In the genomic region with DNA sequence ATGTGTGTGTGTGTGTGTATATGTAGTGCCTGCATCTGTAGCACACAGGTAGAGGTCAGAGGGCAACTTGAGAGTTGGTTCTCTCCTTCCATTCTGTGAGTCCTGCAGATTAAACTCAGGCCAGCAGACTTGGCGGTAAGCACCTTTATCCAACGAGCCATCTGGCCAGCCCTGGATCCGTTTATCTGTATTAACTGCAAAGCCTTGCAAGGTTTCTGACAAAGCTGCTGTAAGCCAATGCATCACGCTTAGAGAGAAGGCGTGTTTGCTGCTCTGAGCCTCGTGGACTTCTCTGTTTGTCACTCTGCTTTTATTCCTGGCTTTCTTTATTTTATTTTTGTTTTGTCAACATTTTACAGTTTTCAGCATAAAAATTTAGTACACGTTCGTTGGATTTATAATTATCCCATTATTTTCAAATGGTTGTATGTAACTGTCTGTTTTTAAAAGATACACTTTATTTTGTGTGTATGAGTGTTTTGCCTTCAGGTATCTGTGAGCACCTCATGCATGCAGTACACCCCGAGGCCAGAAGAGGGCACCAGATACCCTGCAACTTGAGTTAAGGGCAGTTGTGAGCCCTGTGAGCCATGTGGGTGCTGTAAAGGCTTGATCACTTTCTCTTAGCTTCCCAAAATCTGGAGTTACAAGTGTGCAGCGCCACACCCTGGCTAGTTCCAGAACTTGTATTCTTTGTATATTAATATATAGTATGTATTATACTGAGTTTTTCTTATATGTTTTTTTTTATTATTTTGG, we compare ENCODE assay signal across 8 mouse cellular contexts. TPM values are rescaled to one million over a fixed set of nuclear protein-coding genes. Genes with fewer than 3 reads are reported as not detected.
DNase-seq lines count a peak whose midpoint lies in the region; ATAC-seq and TF ChIP-seq lines count a peak whose summit lies in the region.

No protein-coding gene starts in this region.

- peaks cover 15% of the 10 kb centered on the region for H3K4me1 ChIP-seq in heart, embryonic 11.5 days (ENCODE audit: control insufficient read depth, insufficient read depth, low read length)
- H3K4me1 ChIP-seq in intestine, embryonic 16.5 days (ENCODE audit: control insufficient read depth, insufficient read depth, low read length): no peaks in the 10 kb centered on the region
- H3K4me1 ChIP-seq in midbrain, embryonic 12.5 days: no peaks in the 10 kb centered on the region
- no peaks in the 10 kb centered on the region for H3K4me1 ChIP-seq in small intestine, adult 2 months (ENCODE audit: control insufficient read depth, insufficient read depth, insufficient read length, low read length)

- no peaks in the 10 kb centered on the region for H3K27me3 ChIP-seq in heart, embryonic 11.5 days (ENCODE audit: control insufficient read depth, insufficient read depth, low read length)
- H3K27me3 ChIP-seq in intestine, embryonic 16.5 days (replicated peaks; ENCODE audit: control insufficient read depth, insufficient read depth, low read length): no peaks in the 10 kb centered on the region
- H3K27me3 ChIP-seq in midbrain, embryonic 12.5 days: no peaks in the 10 kb centered on the region
- H3K27me3 ChIP-seq in small intestine, adult 2 months (ENCODE audit: control insufficient read depth, insufficient read depth, low read length): no peaks in the 10 kb centered on the region

- TF ChIP-seq POLR2A in small intestine, adult 2 months (IDR thresholded peaks at IDR 0.05; ENCODE audit: low read depth, low read length): no peak

- WGBS in heart, embryonic 11.5 days (ENCODE audit: insufficient replicate concordance): 57% methylated on average over 10 of the region's 10 CpGs
- WGBS in intestine, embryonic 16.5 days: 57% methylated on average over 10 of the region's 10 CpGs
- 56% methylated on average over 10 of the region's 10 CpGs for WGBS in midbrain, embryonic 12.5 days
- WGBS in small intestine, adult 2 months: 65% methylated on average over 10 of the region's 10 CpGs

- H3K4me3 ChIP-seq in heart, embryonic 11.5 days (ENCODE audit: low read depth, low read length): no peak overlapping the region
- H3K4me3 ChIP-seq in intestine, embryonic 16.5 days (ENCODE audit: low read length): no peak overlapping the region
- H3K4me3 ChIP-seq in midbrain, embryonic 12.5 days: no peak overlapping the region
- no peak overlapping the region for H3K4me3 ChIP-seq in small intestine, adult 2 months (ENCODE audit: low read depth, low read length)

- H3K4me2 ChIP-seq in heart, embryonic 11.5 days: no peak overlapping the region
- H3K4me2 ChIP-seq in intestine, embryonic 16.5 days (ENCODE audit: low read depth, low read length): no peak overlapping the region
- no peak overlapping the region for H3K4me2 ChIP-seq in midbrain, embryonic 12.5 days (replicated peaks)

- DNase-seq in heart, adult 11 months: peak; percentile 98
- peak; percentile 89 to 92 for DNase-seq in cerebellum, postnatal 36 days
- DNase-seq in frontal cortex, postnatal 36 days (ENCODE audit: low spot score in 2 of 2): peak; percentile 87 to 94
- DNase-seq in left cerebral cortex, postnatal 36 days (ENCODE audit: low spot score in 2 of 2): peak; percentile 80 to 83

- intact Hi-C loops in left cerebral cortex, postnatal 36 days (cut with DNase I): no loop called here

- H3K27ac ChIP-seq in heart, embryonic 11.5 days (ENCODE audit: low read depth, low read length): no peak overlapping the region
- no peak overlapping the region for H3K27ac ChIP-seq in intestine, embryonic 16.5 days (ENCODE audit: low read length)
- no peak overlapping the region for H3K27ac ChIP-seq in midbrain, embryonic 12.5 days (replicated peaks)
- H3K27ac ChIP-seq in small intestine, adult 2 months (ENCODE audit: insufficient read depth, low read depth, low read length): no peak overlapping the region

- TF ChIP-seq CTCF in small intestine, adult 2 months (IDR thresholded peaks at IDR 0.05; ENCODE audit: extremely low read depth, insufficient read length, insufficient replicate concordance, low read depth, low read length): peak; percentile 93; the same call in 1 of the 2 replicates

- no peak for ATAC-seq in heart, embryonic 11.5 days (replicated peaks; ENCODE audit: insufficient number of reproducible peaks, low FRiP score, low TSS enrichment)
- ATAC-seq in intestine, embryonic 16.5 days: peak; percentile 61; the same call in 1 of the 2 replicates
- ATAC-seq in midbrain, embryonic 12.5 days (ENCODE audit: low FRiP score, low read depth): 0 out of 2 replicates have a peak, but pooled peaks have one; percentile 54

- H3K9me3 ChIP-seq in heart, embryonic 11.5 days (replicated peaks; ENCODE audit: control insufficient read depth, low read length): no peaks in the 10 kb centered on the region
- H3K9me3 ChIP-seq in intestine, embryonic 16.5 days (ENCODE audit: control insufficient read depth, low read length): no peaks in the 10 kb centered on the region
- no peaks in the 10 kb centered on the region for H3K9me3 ChIP-seq in midbrain, embryonic 12.5 days

- H3K36me3 ChIP-seq in heart, embryonic 11.5 days (ENCODE audit: control insufficient read depth, insufficient read depth, low read length): 0 out of 2 replicates have a peak, but pooled peaks cover 3% of the 10 kb centered on the region
- H3K36me3 ChIP-seq in intestine, embryonic 16.5 days (ENCODE audit: control insufficient read depth, insufficient read depth, low read length): peaks cover 20% of the 10 kb centered on the region; the same call in 1 of the 2 replicates
- peaks cover 66% of the 10 kb centered on the region for H3K36me3 ChIP-seq in midbrain, embryonic 12.5 days
- H3K36me3 ChIP-seq in small intestine, adult 2 months (ENCODE audit: control insufficient read depth, insufficient read depth, low read length): peaks cover 85% of the 10 kb centered on the region

- no peak overlapping the region for H3K9ac ChIP-seq in heart, embryonic 11.5 days (ENCODE audit: low read depth, low read length)
- no peak overlapping the region for H3K9ac ChIP-seq in intestine, embryonic 16.5 days (ENCODE audit: low read depth, low read length)
- H3K9ac ChIP-seq in midbrain, embryonic 12.5 days (replicated peaks): no peak overlapping the region

RNA-seq across cellular contexts. Expression of a gene that starts 17.2 kb away (rescaled TPM):
- polyA plus RNA-seq in heart, embryonic 11.5 days (2014; fragmentation: Nextera tagmentation; extraction: Ambion mirVana): 58.0 and 62.3 TPM in 2 replicates
- polyA plus RNA-seq in intestine, embryonic 16.5 days (2015; fragmentation: Nextera tagmentation; extraction: Ambion mirVana): 118 and 132 TPM in 2 replicates
- 100 to 1,000 TPM; 246 to 270 TPM for total RNA-seq in left cerebral cortex, postnatal 36 days (2021)
- 47.9 and 53.2 TPM in 2 replicates for polyA plus RNA-seq in midbrain, embryonic 12.5 days (2016; fragmentation: Nextera tagmentation; extraction: Ambion mirVana)
- polyA plus RNA-seq in small intestine, adult 2 months (2012; rRNA removed): 120 and 196 TPM in 2 replicates

RNA-seq across cellular contexts. Expression of a gene that starts 24.1 kb away (rescaled TPM):
- 33.0 and 53.4 TPM in 2 replicates for polyA plus RNA-seq in heart, embryonic 11.5 days (2014; fragmentation: Nextera tagmentation; extraction: Ambion mirVana)
- polyA plus RNA-seq in intestine, embryonic 16.5 days (2015; fragmentation: Nextera tagmentation; extraction: Ambion mirVana): 24.9 and 45.5 TPM in 2 replicates
- 100 to 1,000 TPM; 247 to 252 TPM for total RNA-seq in left cerebral cortex, postnatal 36 days (2021)
- 167 and 183 TPM in 2 replicates for polyA plus RNA-seq in midbrain, embryonic 12.5 days (2016; fragmentation: Nextera tagmentation; extraction: Ambion mirVana)
- 183 and 296 TPM in 2 replicates for polyA plus RNA-seq in small intestine, adult 2 months (2012; rRNA removed)
